Mouse (Mus musculus) heart, embryonic 11.5 days (tissue): ENCODE results near the gene Rbbp9. TPM values are rescaled to one million over a fixed set of nuclear protein-coding genes. Genes with fewer than 3 reads are reported as not detected.
A peak's percentile ranks its signal among the peaks of the same experiment; 100 is the strongest.
"Not testable (repeated sequence)": the region's sequence is repeated elsewhere in the genome, so short reads cannot be mapped to it uniquely, and the experiment has no call there.

Experiments used
- ATAC-seq: fragments of 200-750 bp; cut with Nextera tagmentation; replicated peaks from 2 replicates; pipeline ENCODE4 v1.8.0; 2017; ENCODE audit warnings: moderate library complexity; ENCODE audit not compliant: insufficient number of reproducible peaks, low FRiP score, low TSS enrichment
- H3K27ac ChIP-seq: fragments of 300-500 bp; sonication (generic); 2 replicates; pipeline ENCODE4 v1.5.1; 2014; ENCODE audit warnings: mild to moderate bottlenecking, low read depth, low read length
- H3K27me3 ChIP-seq: fragments of 300-500 bp; sonication (generic); 2 replicates; pipeline ENCODE4 v1.6.1; 2014; ENCODE audit warnings: mild to moderate bottlenecking, low read length, mixed read lengths; ENCODE audit not compliant: control insufficient read depth, insufficient read depth
- H3K36me3 ChIP-seq: fragments of 300-500 bp; sonication (generic); 2 replicates; pipeline ENCODE4 v1.6.1; 2014; ENCODE audit warnings: mild to moderate bottlenecking, low read length, moderate library complexity, mixed read lengths; ENCODE audit not compliant: control insufficient read depth, insufficient read depth
- H3K4me1 ChIP-seq: fragments of 300-500 bp; sonication (generic); 2 replicates; pipeline ENCODE4 v1.6.1; 2014; ENCODE audit warnings: low read length; ENCODE audit not compliant: control insufficient read depth, insufficient read depth
- H3K4me2 ChIP-seq: fragments of 300-500 bp; sonication (generic); 2 replicates; pipeline ENCODE4 v1.6.1; 2014; ENCODE audit warnings: mild to moderate bottlenecking, moderate library complexity
- H3K4me3 ChIP-seq: fragments of 300-500 bp; sonication (generic); 2 replicates; pipeline ENCODE4 v1.5.1; 2014; ENCODE audit warnings: low read depth, low read length
- H3K9ac ChIP-seq: fragments of 300-500 bp; sonication (generic); 2 replicates; pipeline ENCODE4 v1.6.1; 2014; ENCODE audit warnings: mild to moderate bottlenecking, low read depth, low read length, moderate library complexity
- H3K9me3 ChIP-seq: fragments of 300-500 bp; sonication (generic); replicated peaks from 2 replicates; pipeline ENCODE4 v1.6.1; 2016; ENCODE audit warnings: low read length; ENCODE audit not compliant: control insufficient read depth
- WGBS: fragments of 180-500 bp; shearing (Covaris S2); extraction: QIAGEN DNeasy Blood & Tissue Kit; methylation state at CpG from one replicate; pipeline ENCODE4 v1.1.7; 2014; ENCODE audit not compliant: insufficient replicate concordance; 5-methylcytosine and 5-hydroxymethylcytosine counted together
- polyA plus RNA-seq: library from polyadenylated mRNA; unstranded; fragments of >200 nt; fragmentation: Nextera tagmentation; extraction: Ambion mirVana; gene quantifications from 2 replicates; pipeline ENCODE4 v1.2.1, GENCODE M21; 2014

Gene Rbbp9
- 41.5 and 44.9 TPM in 2 replicates for polyA plus RNA-seq

- H3K4me2 ChIP-seq = peak within 1 kb of the TSS; percentile 66
- no peak within 1 kb of the TSS; the same call in 1 of the 2 replicates for H3K27ac ChIP-seq
- H3K4me3 ChIP-seq = peak within 1 kb of the TSS; percentile 74
- peaks cover 2% of the 10 kb centered on the region; the same call in 1 of the 2 replicates for H3K4me1 ChIP-seq
- H3K9me3 ChIP-seq = no peaks in the 10 kb centered on the region
- H3K9ac ChIP-seq = peak within 1 kb of the TSS; percentile 88
- no peaks in the 10 kb centered on the region for H3K27me3 ChIP-seq
- peak; percentile 88 for ATAC-seq
- no peaks in the 10 kb centered on the region; the same call in 1 of the 2 replicates for H3K36me3 ChIP-seq
- under 1% methylated on average over 17 of the region's 17 CpGs for WGBS
Measured at GRCm38 (mm10) chr2:144550529-144550928, at the start of gene Rbbp9. TSS of gene Rbbp9 (minus strand) at chr2:144550869.

- Histone ChIP-seq H3K9me3 (no peaks in the 10 kb centered on the region), H3K27ac (peak within 1 kb of the TSS; percentile 29; the same call in 1 of the 2 replicates)
Measured at GRCm38 (mm10) chr2:144599831-144600687, 49.4 kb upstream of the Rbbp9 start, which contains the start of gene Dtd1. TSS of gene Dtd1 (plus strand) at chr2:144599897.

GRCm38 (mm10) chr2:144598006-144598405 is 47.3 kb upstream of the Rbbp9 start:
- no peaks in the 10 kb centered on the region for H3K36me3 ChIP-seq
- H3K27me3 ChIP-seq = no peaks in the 10 kb centered on the region
- H3K4me1 ChIP-seq = peaks cover 6% of the 10 kb centered on the region; the same call in 1 of the 2 replicates
- no peak overlapping the region for H3K4me3 ChIP-seq
- H3K9ac ChIP-seq = no peak overlapping the region
- WGBS = 70% methylated on average over 2 of the region's 2 CpGs
- no peak for ATAC-seq
- H3K9me3 ChIP-seq = no peaks in the 10 kb centered on the region
- no peak overlapping the region for H3K4me2 ChIP-seq
- H3K27ac ChIP-seq = no peak overlapping the region

More at GRCm38 (mm10) chr2:144599831-144600687, 49.4 kb upstream of the Rbbp9 start, which contains the start of gene Dtd1:
- H3K4me1 ChIP-seq = peaks cover 3% of the 10 kb centered on the region; the same call in 1 of the 2 replicates
- H3K4me3 ChIP-seq = peak within 1 kb of the TSS; percentile 69
- H3K36me3 ChIP-seq = no peaks in the 10 kb centered on the region
- no peaks in the 10 kb centered on the region for H3K27me3 ChIP-seq
- H3K4me2 ChIP-seq = peak within 1 kb of the TSS; percentile 82
- peak within 1 kb of the TSS; percentile 95 for H3K9ac ChIP-seq
- WGBS = 2% methylated on average over 50 of the region's 50 CpGs
- ATAC-seq = peak; percentile 92

- WGBS = 2% methylated on average over 31 of the region's 31 CpGs
- Histone ChIP-seq H3K4me2 (peak within 1 kb of the TSS; percentile 67), H3K9ac (peak within 1 kb of the TSS; percentile 82), H3K4me1 (0 out of 2 replicates have a peak, but pooled peaks cover 3% of the 10 kb centered on the region), H3K4me3 (peak within 1 kb of the TSS; percentile 70), H3K27ac (0 out of 2 replicates have a peak within 1 kb of the TSS, but pooled peaks have one; percentile 35), H3K27me3 (no peaks in the 10 kb centered on the region), H3K9me3 (no peaks in the 10 kb centered on the region), H3K36me3 (no peaks in the 10 kb centered on the region)
- ATAC-seq = peak; percentile 93
Measured at GRCm38 (mm10) chr2:144593951-144594651, 43.4 kb upstream of the Rbbp9 start, which contains the start of gene Smim26. TSS of gene Smim26 (plus strand) at chr2:144594054.

GRCm38 (mm10) chr2:144593036-144593435 is 42.4 kb upstream of the Rbbp9 start:
- H3K9me3 ChIP-seq, H3K36me3 ChIP-seq, H3K27ac ChIP-seq, H3K9ac ChIP-seq, H3K27me3 ChIP-seq, H3K4me1 ChIP-seq, ATAC-seq, H3K4me2 ChIP-seq, H3K4me3 ChIP-seq: not testable (repeated sequence)
- WGBS = 60% methylated on average over 8 of the region's 8 CpGs

GRCm38 (mm10) chr2:144588723-144589122 is 38.1 kb upstream of the Rbbp9 start:
- Histone ChIP-seq H3K4me1 (no peaks in the 10 kb centered on the region), H3K36me3 (peaks cover 35% of the 10 kb centered on the region)
- WGBS = 75% methylated on average over 4 of the region's 4 CpGs

GRCm38 (mm10) chr2:144555820-144556552 is 5.3 kb upstream of the Rbbp9 start, which contains the start of gene Sec23b:
TSS of gene Sec23b (plus strand) at chr2:144556229.
- WGBS = under 1% methylated on average over 44 of the region's 44 CpGs
- no peaks in the 10 kb centered on the region for H3K9me3 ChIP-seq
- ATAC-seq = peak; percentile 97

More at GRCm38 (mm10) chr2:144588723-144589122, 38.1 kb upstream of the Rbbp9 start:
- Histone ChIP-seq H3K27me3 (no peaks in the 10 kb centered on the region), H3K9me3 (no peaks in the 10 kb centered on the region), H3K27ac (no peak overlapping the region), H3K4me3 (no peak overlapping the region), H3K9ac (no peak overlapping the region), H3K4me2 (no peak overlapping the region)
- ATAC-seq = no peak

More at GRCm38 (mm10) chr2:144555820-144556552, 5.3 kb upstream of the Rbbp9 start, which contains the start of gene Sec23b:
- Histone ChIP-seq H3K36me3 (no peaks in the 10 kb centered on the region; the same call in 1 of the 2 replicates), H3K27me3 (no peaks in the 10 kb centered on the region), H3K4me3 (peak within 1 kb of the TSS; percentile 86), H3K4me1 (peaks cover 6% of the 10 kb centered on the region; the same call in 1 of the 2 replicates), H3K9ac (peak within 1 kb of the TSS; percentile 87), H3K4me2 (peak within 1 kb of the TSS; percentile 76), H3K27ac (peak within 1 kb of the TSS; percentile 95)
